Mouse (Mus musculus) limb, embryonic 11.5 days (tissue): ENCODE measurements around the gene Gas2l3. TPM values are rescaled to one million over a fixed set of nuclear protein-coding genes. Genes with fewer than 3 reads are reported as not detected.

ENCODE experiments used
- ATAC-seq: fragments of 200-750 bp; cut with Nextera tagmentation; 2 replicates; pipeline ENCODE4 v1.8.0; 2017; ENCODE audit warnings: low read depth; ENCODE audit not compliant: insufficient number of reproducible peaks, low FRiP score, low TSS enrichment
- DNase-seq: peaks from one replicate; pipeline ENCODE4 v3.0.0-alpha.2; 2015; ENCODE audit warnings: low spot score
- H3K27ac ChIP-seq: fragments of 300-500 bp; sonication (generic); replicated peaks from 2 replicates; pipeline ENCODE4 v1.5.1; 2014; ENCODE audit warnings: low read depth, mild to moderate bottlenecking, low read length
- H3K27me3 ChIP-seq: fragments of 300-500 bp; sonication (generic); 2 replicates; pipeline ENCODE4 v1.6.1; 2014; ENCODE audit warnings: mild to moderate bottlenecking, low read length, mixed read lengths; ENCODE audit not compliant: control insufficient read depth, insufficient read depth
- H3K36me3 ChIP-seq: fragments of 300-500 bp; sonication (generic); 2 replicates; pipeline ENCODE4 v1.6.1; 2014; ENCODE audit warnings: mild to moderate bottlenecking, low read length, moderate library complexity, mixed read lengths; ENCODE audit not compliant: control insufficient read depth, insufficient read depth
- H3K4me1 ChIP-seq: fragments of 300-500 bp; sonication (generic); 2 replicates; pipeline ENCODE4 v1.6.1; 2014; ENCODE audit warnings: low read length, mixed read lengths; ENCODE audit not compliant: control insufficient read depth, insufficient read depth
- H3K4me2 ChIP-seq: fragments of 300-500 bp; sonication (generic); 2 replicates; pipeline ENCODE4 v1.6.1; 2014; ENCODE audit warnings: low read depth, mild to moderate bottlenecking, moderate library complexity; ENCODE audit not compliant: severe bottlenecking
- H3K4me3 ChIP-seq: fragments of 300-500 bp; sonication (generic); 2 replicates; pipeline ENCODE4 v1.5.1; 2014; ENCODE audit warnings: low read depth, low read length
- H3K9ac ChIP-seq: fragments of 300-500 bp; sonication (generic); 2 replicates; pipeline ENCODE4 v1.6.1; 2014; ENCODE audit warnings: mild to moderate bottlenecking, low read length
- H3K9me3 ChIP-seq: fragments of 300-500 bp; sonication (generic); 2 replicates; pipeline ENCODE4 v1.6.1; 2016; ENCODE audit warnings: low read length; ENCODE audit not compliant: control insufficient read depth
- WGBS: fragments of 180-500 bp; shearing (Covaris S2); extraction: QIAGEN DNeasy Blood & Tissue Kit; methylation state at CpG from one replicate; pipeline ENCODE4 v1.1.7; 2014; 5-methylcytosine and 5-hydroxymethylcytosine counted together
- polyA plus RNA-seq: library from polyadenylated mRNA; unstranded; fragments of >200 nt; fragmentation: Nextera tagmentation; extraction: Ambion mirVana; gene quantifications from 2 replicates; pipeline ENCODE4 v1.2.1, GENCODE M21; 2014

Gas2l3 gene
- polyA plus RNA-seq, 1 experiment from 2014 or later, result 9.6 TPM

DNA sequence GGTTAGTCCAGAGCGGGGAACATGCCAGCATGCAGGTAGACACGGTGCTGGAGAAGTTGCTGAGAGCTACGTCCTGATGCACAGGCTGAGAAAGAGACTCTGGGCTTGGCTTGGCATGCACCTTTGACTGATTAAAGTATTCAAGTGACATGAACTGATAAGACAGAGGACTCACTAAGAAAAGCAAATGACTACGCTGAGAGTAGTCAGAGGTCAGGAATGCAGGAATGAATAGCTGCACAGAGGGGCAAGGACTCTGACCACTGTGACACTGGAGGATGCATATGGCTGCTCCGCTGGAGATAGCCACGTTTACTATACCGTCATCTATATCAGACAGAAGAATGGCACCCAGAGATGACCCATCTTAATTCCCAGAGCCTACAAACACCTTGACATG, 4.4 kb downstream of the Gas2l3 start:
- Histone ChIP-seq H3K27me3 (no peaks in the 10 kb centered on the region), H3K4me3 (no peak overlapping the region), H3K27ac (no peak overlapping the region), H3K9me3 (no peaks in the 10 kb centered on the region), H3K4me1 (peaks cover 7% of the 10 kb centered on the region; the same call in 1 of the 2 replicates), H3K4me2 (no peak overlapping the region), H3K36me3 (peaks cover 2% of the 10 kb centered on the region; the same call in 1 of the 2 replicates), H3K9ac (no peak overlapping the region)
- 88% methylated on average over 7 of the region's 7 CpGs for WGBS
- ATAC-seq (no peak), DNase-seq (no peak)

DNA sequence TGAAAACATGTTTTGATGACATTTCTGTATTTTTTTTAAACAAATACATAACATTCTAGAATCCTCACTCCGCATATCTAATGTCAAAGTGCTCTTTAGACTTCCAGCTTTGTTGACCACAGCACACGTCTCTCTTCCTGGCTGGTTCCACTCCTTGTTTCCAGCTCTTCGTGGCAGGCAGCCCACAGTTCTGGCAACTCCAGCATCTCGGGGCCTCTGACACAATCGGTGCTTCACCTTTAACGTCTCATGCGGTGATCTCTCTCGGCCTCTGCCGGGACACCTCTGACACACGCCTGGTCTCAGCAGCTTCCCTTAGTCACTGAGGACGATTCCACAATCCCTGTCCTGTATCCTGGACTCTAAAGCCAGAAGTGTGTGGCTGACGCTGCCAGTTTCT, 5.8 kb downstream of the Gas2l3 start:
- Histone ChIP-seq H3K27ac (no peak overlapping the region), H3K9me3 (no peaks in the 10 kb centered on the region), H3K9ac (no peak overlapping the region), H3K4me2 (no peak overlapping the region), H3K27me3 (no peaks in the 10 kb centered on the region), H3K4me3 (no peak overlapping the region), H3K36me3 (peaks cover 2% of the 10 kb centered on the region; the same call in 1 of the 2 replicates), H3K4me1 (peaks cover 6% of the 10 kb centered on the region; the same call in 1 of the 2 replicates)
- ATAC-seq (no peak), DNase-seq (no peak)
- WGBS, result 91% methylated on average over 12 of the region's 12 CpGs

DNA sequence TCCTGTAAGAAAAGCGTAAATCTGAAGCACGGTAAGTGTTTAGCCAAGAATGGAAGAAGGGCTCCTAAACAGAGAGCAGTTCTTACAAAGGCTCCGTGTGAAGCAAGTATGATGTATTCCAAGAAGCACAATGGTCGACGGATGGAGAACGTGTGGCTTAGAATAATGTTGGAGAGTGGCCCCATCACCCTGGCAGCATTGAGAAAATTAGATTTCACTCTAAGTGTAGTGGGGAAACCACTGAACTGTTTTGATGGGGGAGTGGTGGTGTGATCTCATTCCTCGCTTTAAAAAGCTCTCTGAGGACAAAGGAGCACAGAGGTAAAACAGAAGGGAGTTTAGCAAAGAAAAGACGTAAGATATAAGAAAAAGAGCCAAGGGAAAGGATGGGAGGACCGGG, 6.3 kb downstream of the Gas2l3 start:
- Histone ChIP-seq H3K9ac (no peak overlapping the region), H3K36me3 (peaks cover 2% of the 10 kb centered on the region; the same call in 1 of the 2 replicates), H3K9me3 (no peaks in the 10 kb centered on the region), H3K4me3 (no peak overlapping the region), H3K27ac (no peak overlapping the region), H3K4me2 (no peak overlapping the region), H3K27me3 (no peaks in the 10 kb centered on the region), H3K4me1 (peaks cover under 1% of the 10 kb centered on the region; the same call in 1 of the 2 replicates)
- DNase-seq (no peak), ATAC-seq (no peak)
- WGBS, result 91% methylated on average over 9 of the region's 9 CpGs

DNA sequence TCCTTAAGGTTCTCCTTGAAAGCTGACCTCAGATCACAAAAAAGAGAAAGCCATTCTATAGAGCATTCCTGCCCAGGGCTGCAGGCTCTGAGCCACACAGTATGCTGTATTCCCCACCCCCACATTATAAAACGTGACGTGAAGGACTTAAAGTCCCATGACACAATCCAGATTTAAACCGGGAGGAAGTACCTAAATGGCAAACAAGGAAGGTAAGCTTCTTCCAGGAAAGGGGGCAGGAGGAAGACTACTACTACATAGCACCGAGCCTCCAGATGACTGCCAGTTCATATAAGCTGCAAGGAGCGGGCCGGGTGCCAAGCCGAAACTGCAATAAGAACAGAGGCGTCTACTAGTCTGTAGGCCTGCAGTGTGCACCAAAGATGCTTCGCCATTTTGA, 7.8 kb downstream of the Gas2l3 start:
- WGBS, result 82% methylated on average over 9 of the region's 9 CpGs
- DNase-seq (no peak), ATAC-seq (no peak; the same call in 1 of the 2 replicates)
- Histone ChIP-seq H3K36me3 (peaks cover 2% of the 10 kb centered on the region; the same call in 1 of the 2 replicates), H3K27me3 (no peaks in the 10 kb centered on the region), H3K9ac (no peak overlapping the region), H3K4me2 (no peak overlapping the region), H3K4me1 (no peaks in the 10 kb centered on the region), H3K27ac (no peak overlapping the region), H3K4me3 (no peak overlapping the region), H3K9me3 (no peaks in the 10 kb centered on the region)

DNA sequence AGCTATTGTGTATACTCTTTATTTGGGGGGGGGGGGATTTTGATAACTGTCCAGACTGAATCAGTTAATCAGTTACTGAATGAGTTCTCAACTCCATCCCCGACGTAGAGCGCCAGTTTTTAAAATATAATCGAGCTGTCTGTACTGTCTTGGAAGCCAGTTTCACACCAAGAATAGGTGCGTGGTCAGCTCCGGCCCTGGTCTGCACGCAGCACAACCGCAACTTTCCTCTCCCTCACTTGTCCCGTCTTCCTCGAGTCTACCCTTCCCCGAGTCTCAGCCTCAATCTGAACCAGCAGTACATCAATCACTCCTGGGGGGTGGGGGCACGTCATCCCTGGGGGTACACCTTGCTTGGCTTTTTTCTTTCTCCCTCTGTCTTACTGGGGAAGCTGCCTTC, 8.4 kb downstream of the Gas2l3 start:
- H3K27me3 ChIP-seq, result no peaks in the 10 kb centered on the region
- ATAC-seq (no peak), DNase-seq (no peak)
- no peaks in the 10 kb centered on the region for H3K9me3 ChIP-seq
- 89% methylated on average over 12 of the region's 12 CpGs for WGBS
- H3K9ac ChIP-seq, result no peak overlapping the region
- no peak overlapping the region for H3K4me3 ChIP-seq
- peaks cover 2% of the 10 kb centered on the region; the same call in 1 of the 2 replicates for H3K36me3 ChIP-seq
- H3K27ac ChIP-seq, result no peak overlapping the region
- H3K4me2 ChIP-seq, result no peak overlapping the region
- no peaks in the 10 kb centered on the region for H3K4me1 ChIP-seq

DNA sequence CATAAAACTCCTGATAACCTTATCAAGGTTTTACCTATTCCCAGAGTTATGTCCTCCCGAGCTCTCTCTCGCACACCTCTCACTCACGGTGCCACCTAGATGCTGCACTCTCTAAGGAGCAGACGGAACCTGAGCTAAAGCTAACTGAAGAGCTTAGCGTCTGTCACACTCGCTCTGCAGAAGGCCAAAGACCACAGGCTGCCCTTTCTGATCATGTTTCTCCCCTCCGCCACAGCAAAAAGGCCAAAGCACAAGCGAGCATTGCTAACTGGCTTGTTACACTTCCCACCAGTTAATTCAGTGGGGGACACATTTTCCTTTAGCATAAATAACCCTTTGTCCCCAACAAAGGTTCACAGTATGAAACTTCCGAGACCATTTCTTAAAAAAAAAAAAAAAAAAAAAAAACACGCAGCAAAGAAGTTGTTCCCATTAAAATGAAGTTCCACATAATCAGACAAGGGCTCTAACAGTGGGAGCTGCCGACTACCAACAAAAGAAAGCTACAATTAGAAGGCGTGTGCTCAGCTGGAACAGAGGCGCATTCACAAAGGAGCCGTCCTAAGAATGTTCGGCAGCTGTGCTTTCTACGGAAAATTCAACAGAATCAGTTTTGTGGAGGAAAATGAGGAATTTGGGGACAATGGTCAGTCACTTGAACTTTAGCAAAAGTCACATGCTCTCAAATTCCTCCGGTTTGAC, 9.1 kb downstream of the Gas2l3 start:
- Histone ChIP-seq H3K9me3 (no peaks in the 10 kb centered on the region), H3K4me3 (no peak overlapping the region), H3K27me3 (no peaks in the 10 kb centered on the region), H3K4me1 (no peaks in the 10 kb centered on the region), H3K27ac (no peak overlapping the region), H3K36me3 (peaks cover 2% of the 10 kb centered on the region; the same call in 1 of the 2 replicates), H3K4me2 (no peak overlapping the region), H3K9ac (no peak overlapping the region)
- DNase-seq (no peak), ATAC-seq (no peak)
- 79% methylated on average over 17 of the region's 17 CpGs for WGBS

DNA sequence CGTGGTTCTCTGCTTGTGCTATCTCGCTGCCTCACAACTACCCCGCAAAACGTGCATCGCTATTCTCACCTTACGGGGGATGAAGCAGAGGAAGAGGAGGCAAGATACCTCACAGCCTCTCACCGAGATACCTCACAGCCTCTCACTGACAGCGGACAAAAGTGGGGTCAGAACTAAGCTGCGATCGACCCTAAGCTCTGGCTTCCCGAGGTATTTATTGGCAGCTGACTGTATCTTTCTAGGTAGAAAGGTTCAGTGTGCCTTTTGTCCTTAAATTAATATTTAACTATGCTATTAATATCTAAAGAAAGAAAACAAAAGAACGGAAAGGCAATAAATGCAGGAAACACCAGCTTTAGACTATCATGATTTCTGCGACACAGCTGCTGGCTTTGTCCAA, 11.0 kb downstream of the Gas2l3 start:
- WGBS, result 93% methylated on average over 13 of the region's 13 CpGs
- H3K27me3 ChIP-seq, result no peaks in the 10 kb centered on the region
- ATAC-seq (no peak), DNase-seq (no peak)
- H3K4me2 ChIP-seq, result no peak overlapping the region
- H3K4me3 ChIP-seq, result no peak overlapping the region
- H3K36me3 ChIP-seq, result peaks cover 2% of the 10 kb centered on the region; the same call in 1 of the 2 replicates
- H3K9me3 ChIP-seq, result no peaks in the 10 kb centered on the region
- H3K9ac ChIP-seq, result no peak overlapping the region
- H3K27ac ChIP-seq, result no peak overlapping the region
- no peaks in the 10 kb centered on the region for H3K4me1 ChIP-seq

DNA sequence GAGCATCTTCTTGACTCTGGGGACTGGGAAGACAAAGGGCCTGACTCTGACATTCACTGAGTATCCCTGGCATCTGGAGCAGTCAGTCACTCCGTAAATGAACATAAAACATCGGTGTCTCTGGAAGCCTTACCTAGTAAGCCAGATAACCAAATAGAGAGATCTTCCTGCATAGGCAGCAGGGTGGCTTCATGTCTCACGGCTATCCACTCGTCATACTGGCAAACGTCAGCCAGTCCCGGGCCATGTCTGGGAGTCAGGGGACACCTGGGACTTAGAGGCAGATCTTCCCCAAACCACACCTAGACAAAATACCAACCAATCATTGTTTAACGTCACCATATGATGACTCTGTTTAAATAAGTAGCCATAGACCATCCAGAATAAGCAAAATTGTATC, 13.0 kb downstream of the Gas2l3 start:
- DNase-seq (no peak), ATAC-seq (no peak)
- no peaks in the 10 kb centered on the region for H3K27me3 ChIP-seq
- H3K4me1 ChIP-seq, result no peaks in the 10 kb centered on the region
- peaks cover 2% of the 10 kb centered on the region; the same call in 1 of the 2 replicates for H3K36me3 ChIP-seq
- WGBS, result 92% methylated on average over 7 of the region's 7 CpGs
- H3K9me3 ChIP-seq, result no peaks in the 10 kb centered on the region
- H3K9ac ChIP-seq, result no peak overlapping the region
- no peak overlapping the region for H3K4me3 ChIP-seq
- H3K4me2 ChIP-seq, result no peak overlapping the region
- no peak overlapping the region for H3K27ac ChIP-seq
